Mouse (Mus musculus) MEL (cell line): Measurements from ENCODE around the gene Gm21870. TPM values are rescaled to one million over a fixed set of nuclear protein-coding genes. Genes with fewer than 3 reads are reported as not detected.
"Not testable (repeated sequence)": the region's sequence is repeated elsewhere in the genome, so short reads cannot be mapped to it uniquely, and the experiment has no call there.

Experiments
- DNase-seq: peaks from one replicate; pipeline ENCODE4 v3.0.0; 2011; ENCODE audit warnings: low read depth, low spot score
- H3K27ac ChIP-seq: 2 replicates; pipeline ENCODE4 v1.5.1; 2012; ENCODE audit warnings: low read depth, mild to moderate bottlenecking, control low read depth, low read length, moderate library complexity; ENCODE audit not compliant: control insufficient read depth
- H3K27me3 ChIP-seq, 2 experiments: fragments of 150-350 bp in 1 of 2; sonication (generic) in 1 of 2; 2 replicates each; pipeline ENCODE4 v1.6.1; 2012; ENCODE audit warnings: low read length in 2 of 2, mild to moderate bottlenecking in 2 of 2, improper control_type of control experiment in 1 of 2, moderate library complexity in 1 of 2; ENCODE audit not compliant: insufficient read depth in 2 of 2, control insufficient read depth in 1 of 2
- H3K36me3 ChIP-seq, 2 experiments: 2 replicates each; pipeline ENCODE4 v1.6.1; 2012 to 2014; ENCODE audit warnings: low read length in 2 of 2, improper control_type of control experiment in 1 of 2, inconsistent platforms in 1 of 2, mild to moderate bottlenecking in 1 of 2; ENCODE audit not compliant: insufficient read depth in 2 of 2, control insufficient read depth in 1 of 2
- H3K4me1 ChIP-seq, 2 experiments: fragments of 150-350 bp in 1 of 2; sonication (generic) in 1 of 2; 2 replicates each; pipeline ENCODE4 v1.6.1; 2012; ENCODE audit warnings: low read length in 2 of 2, improper control_type of control experiment in 1 of 2, mild to moderate bottlenecking in 1 of 2; ENCODE audit not compliant: insufficient read depth in 2 of 2, control insufficient read depth in 1 of 2
- H3K4me3 ChIP-seq, 2 experiments: fragments of 150-350 bp in 1 of 2; sonication (generic) in 1 of 2; 2 replicates each; pipeline ENCODE4 v1.5.1; 2012; ENCODE audit warnings: low read depth in 2 of 2, low read length in 2 of 2, mild to moderate bottlenecking in 2 of 2, moderate library complexity in 2 of 2, control low read depth in 1 of 2, improper control_type of control experiment in 1 of 2; ENCODE audit not compliant: control insufficient read depth in 1 of 2, insufficient read depth in 1 of 2
- H3K79me2 ChIP-seq: 2 replicates; pipeline ENCODE4 v1.6.1; 2012; ENCODE audit warnings: mild to moderate bottlenecking, low read length, moderate library complexity; ENCODE audit not compliant: control insufficient read depth, poor library complexity, insufficient read depth
- H3K9ac ChIP-seq: 2 replicates; pipeline ENCODE4 v1.6.1; 2012; ENCODE audit warnings: low read depth, mild to moderate bottlenecking, control low read depth, low read length, moderate library complexity; ENCODE audit not compliant: control insufficient read depth, poor library complexity, severe bottlenecking
- H3K9me3 ChIP-seq: fragments of 150-350 bp; sonication (generic); replicated peaks from 2 replicates; pipeline ENCODE4 v1.6.1; 2012; ENCODE audit warnings: mild to moderate bottlenecking, low read length, improper control_type of control experiment, moderate library complexity; ENCODE audit not compliant: insufficient read depth
- polyA plus RNA-seq, 2 experiments: library from polyadenylated mRNA; stranded (reverse) in 1 of 2; unstranded in 1 of 2; fragments of >175 nt in 1 of 2; fragments of >200 nt in 1 of 2; gene quantifications; 2 replicates each; pipeline versions ENCODE4 v1.2.1 to v1.2.4; 2012; ENCODE audit warnings: low replicate concordance in 2 of 2, low read depth in 1 of 2; ENCODE audit not compliant: insufficient read length in 2 of 2, insufficient read depth in 1 of 2, missing spikeins in 1 of 2
- total RNA-seq: library from RNA; depleted of rRNA; stranded (reverse); fragments of 300-350 nt; gene quantifications from 2 replicates; pipeline ENCODE4 v1.2.3, GENCODE M21; 2012; rRNA removed

Gm21870 gene
- total RNA-seq = not detected in 2 replicates
- polyA plus RNA-seq = not detected

DNA sequence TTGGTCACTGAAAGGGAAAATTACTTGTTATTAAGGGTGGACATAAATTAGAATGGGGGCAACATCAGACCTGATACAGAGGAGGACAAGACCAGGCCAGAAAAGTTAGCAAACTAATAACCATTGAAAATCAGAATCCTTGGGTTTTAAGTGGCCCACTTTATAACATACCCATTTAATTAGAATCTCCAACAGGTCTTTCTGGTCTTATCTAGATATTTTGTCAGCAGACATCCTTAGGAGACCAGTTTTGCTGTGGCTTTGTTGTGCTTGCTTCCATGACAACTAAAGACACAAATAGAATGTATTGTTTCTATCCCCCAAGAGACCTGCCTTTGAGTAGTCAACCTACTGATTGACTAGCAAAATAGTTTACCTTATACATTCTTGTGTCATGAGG lies at the start of gene Gm21870:
Gene Gm21870 (minus strand): TSS at position 101 of the 400 bp plus-strand sequence.
- not testable (repeated sequence) for H3K9ac ChIP-seq, H3K4me3 ChIP-seq, H3K36me3 ChIP-seq, H3K27me3 ChIP-seq, DNase-seq, H3K4me1 ChIP-seq, H3K27ac ChIP-seq, H3K79me2 ChIP-seq, H3K9me3 ChIP-seq

DNA sequence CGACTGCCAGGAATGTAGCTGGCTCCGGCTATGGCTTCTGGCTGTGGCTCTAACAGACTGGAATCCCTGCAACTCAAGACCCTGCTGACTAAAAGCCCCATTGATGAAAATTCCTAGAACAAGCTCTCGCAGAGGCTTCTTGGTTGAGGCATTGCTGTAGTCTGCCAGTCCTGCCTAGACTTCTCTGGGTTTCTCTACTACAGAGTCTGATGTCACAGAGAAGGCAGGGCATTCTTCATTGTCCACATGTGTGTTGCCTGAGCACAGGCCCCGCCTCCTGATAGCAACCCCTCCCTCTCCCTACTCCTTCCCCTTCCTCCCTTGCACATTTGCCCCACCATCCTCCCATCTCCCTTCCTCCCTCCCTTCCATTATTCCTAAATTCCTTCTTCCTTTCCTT lies 30.2 kb downstream of the Gm21870 start, which contains the start of gene Btbd35f6:
Gene Btbd35f6 (minus strand): TSS at position 101 of the 400 bp plus-strand sequence.
- not testable (repeated sequence) for H3K4me3 ChIP-seq, H3K36me3 ChIP-seq, H3K79me2 ChIP-seq, DNase-seq, H3K9me3 ChIP-seq, H3K4me1 ChIP-seq, H3K27me3 ChIP-seq, H3K27ac ChIP-seq, H3K9ac ChIP-seq

Other genes starting within 250 kb of the Gm21870 start
- gene Btbd35f6, start 30.3 kb downstream of the Gm21870 start, total RNA-seq = not detected in 2 replicates
- not detected for gene Btbd35f6, start 30.3 kb downstream of the Gm21870 start, polyA plus RNA-seq
- not detected in 2 replicates for gene Btbd35f9, start 174.7 kb upstream of the Gm21870 start, total RNA-seq
- gene Btbd35f9, start 174.7 kb upstream of the Gm21870 start, polyA plus RNA-seq = not detected